Mouse (Mus musculus) erythroblast, embryonic 14.5 days (primary cell): ENCODE results near the gene Zglp1. TPM values are rescaled to one million over a fixed set of nuclear protein-coding genes. Genes with fewer than 3 reads are reported as not detected.

Experiments
- H3K27me3 ChIP-seq: 2 replicates; pipeline ENCODE4 v1.6.1; 2012; ENCODE audit warnings: inconsistent platforms; ENCODE audit not compliant: control insufficient read depth
- H3K36me3 ChIP-seq: 2 replicates; pipeline ENCODE4 v1.6.1; 2012; ENCODE audit warnings: mild to moderate bottlenecking, inconsistent platforms; ENCODE audit not compliant: control insufficient read depth
- H3K4me1 ChIP-seq: 2 replicates; pipeline ENCODE4 v1.6.1; 2012; ENCODE audit warnings: inconsistent platforms; ENCODE audit not compliant: control insufficient read depth
- H3K4me3 ChIP-seq: replicated peaks from 2 replicates; pipeline ENCODE3; 2012; ENCODE audit warnings: moderate library complexity, mild to moderate bottlenecking, inconsistent platforms
- H3K9me3 ChIP-seq: 2 replicates; pipeline ENCODE4 v1.6.1; 2012; ENCODE audit warnings: low read length, inconsistent platforms, mixed read lengths; ENCODE audit not compliant: control insufficient read depth
- GATA1 ChIP-seq: IDR thresholded peaks from 2 replicates; pipeline ENCODE4 v1.6.1; 2012; ENCODE audit warnings: low read length, inconsistent platforms, mixed read lengths
- TAL1 ChIP-seq: IDR thresholded peaks from 3 replicates; pipeline ENCODE4 v1.6.1; 2012; ENCODE audit warnings: low read length, inconsistent platforms, mixed read lengths
- polyA plus RNA-seq: library from polyadenylated mRNA; stranded (reverse); fragments of >175 nt; gene quantifications from 2 replicates; pipeline ENCODE4 v1.2.3, GENCODE M21; 2012

The Zglp1 gene
- polyA plus RNA-seq, 1 experiment: 1.9 TPM

DNA sequence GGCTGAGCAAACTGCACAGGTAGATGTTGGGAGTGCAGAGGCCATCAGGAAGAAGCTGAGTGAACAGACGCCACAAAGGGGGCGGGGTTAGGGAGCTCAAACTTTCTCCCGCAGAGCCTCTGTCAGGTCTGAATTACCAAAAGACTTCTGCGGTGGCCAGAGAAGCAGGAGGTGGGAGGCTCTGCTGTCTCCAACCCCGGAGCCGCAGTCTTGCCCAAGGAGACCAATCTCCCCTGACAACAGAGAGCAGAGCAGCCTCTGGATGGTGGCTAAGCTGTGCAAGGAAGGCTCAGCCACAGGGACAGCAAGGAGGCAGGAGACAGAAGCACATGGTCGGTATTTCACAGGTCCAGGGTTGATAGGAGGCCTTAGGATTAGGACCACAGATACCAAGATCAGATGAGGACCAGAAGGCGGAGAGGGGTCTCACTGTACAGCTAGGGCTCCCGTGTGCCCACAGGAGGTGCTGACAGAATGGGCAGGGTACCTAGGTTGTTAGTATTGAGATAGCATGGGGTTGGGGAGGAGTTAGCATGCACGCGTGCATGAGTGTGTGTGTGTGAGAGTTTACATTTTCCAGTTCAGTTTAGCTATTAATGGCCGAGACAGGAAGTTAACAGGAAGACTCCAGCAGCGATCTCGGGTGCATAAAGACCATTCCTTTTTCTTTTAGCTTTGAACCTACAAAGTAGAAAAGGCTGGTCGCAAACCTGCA is 33.7 kb upstream of the Zglp1 start:
- TF ChIP-seq TAL1: no peak
- TF ChIP-seq GATA1: no peak
- H3K4me1 ChIP-seq: peaks cover 59% of the 10 kb centered on the region

DNA sequence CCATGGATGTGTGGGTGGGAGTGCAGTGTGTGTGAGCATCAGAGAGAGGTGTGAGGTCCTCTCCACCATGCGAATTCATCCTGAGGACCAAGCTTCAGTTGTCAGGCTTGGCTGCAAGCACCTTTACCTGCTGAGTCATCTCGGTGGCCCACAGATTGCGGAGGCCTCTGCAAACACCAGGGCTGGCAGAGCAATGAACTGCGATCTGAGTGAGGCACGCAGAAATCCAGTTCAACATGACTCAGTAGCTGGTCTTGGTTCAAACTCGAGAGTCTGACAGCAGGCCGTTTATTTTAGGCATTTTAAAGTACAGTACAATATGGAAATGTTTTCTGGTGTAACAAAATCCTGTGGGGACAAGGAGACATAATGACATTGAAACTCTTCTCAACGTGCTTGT is 30.9 kb upstream of the Zglp1 start:
- no peak for TF ChIP-seq GATA1
- no peak for TF ChIP-seq TAL1
- no peak overlapping the region for H3K4me3 ChIP-seq
- no peaks in the 10 kb centered on the region for H3K27me3 ChIP-seq
- H3K4me1 ChIP-seq: peaks cover 50% of the 10 kb centered on the region
- H3K9me3 ChIP-seq: no peaks in the 10 kb centered on the region
- peaks cover 51% of the 10 kb centered on the region for H3K36me3 ChIP-seq

More for the DNA sequence above, 33.7 kb upstream of the Zglp1 start:
- Histone ChIP-seq H3K4me3 (peak overlapping the region; percentile 3), H3K9me3 (no peaks in the 10 kb centered on the region), H3K36me3 (peaks cover 51% of the 10 kb centered on the region), H3K27me3 (no peaks in the 10 kb centered on the region)

DNA sequence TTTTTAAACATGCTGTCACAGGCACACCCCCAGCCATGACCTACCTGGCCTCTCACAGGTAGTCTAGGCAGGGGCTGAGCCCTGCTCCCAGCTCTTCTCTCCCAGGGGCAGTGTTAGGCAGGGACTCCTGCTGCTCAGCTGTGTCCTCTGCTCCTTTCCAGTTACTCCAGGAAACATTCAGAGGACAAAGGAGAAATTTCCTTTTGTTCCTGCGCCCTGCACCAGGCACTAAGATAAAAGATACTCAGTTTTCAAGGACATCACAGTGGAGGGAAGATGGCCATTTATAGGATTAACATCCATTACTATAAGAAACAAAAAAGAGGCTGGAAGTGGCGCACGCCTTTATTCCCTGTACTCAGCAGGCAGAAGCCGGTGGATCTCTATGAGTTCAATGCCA is 29.1 kb upstream of the Zglp1 start:
- H3K36me3 ChIP-seq: peaks cover 38% of the 10 kb centered on the region
- H3K9me3 ChIP-seq: no peaks in the 10 kb centered on the region
- no peaks in the 10 kb centered on the region for H3K27me3 ChIP-seq
- H3K4me3 ChIP-seq: no peak overlapping the region
- TF ChIP-seq TAL1: no peak
- no peak for TF ChIP-seq GATA1
- peaks cover 59% of the 10 kb centered on the region for H3K4me1 ChIP-seq

GRCm38 (mm10) chr9:21093423-21093822 is 26.5 kb upstream of the Zglp1 start:
- TF ChIP-seq TAL1 (no peak), GATA1 (no peak)
- H3K27me3 ChIP-seq: no peaks in the 10 kb centered on the region
- peaks cover 56% of the 10 kb centered on the region for H3K36me3 ChIP-seq
- peaks cover 63% of the 10 kb centered on the region for H3K4me1 ChIP-seq
- no peaks in the 10 kb centered on the region for H3K9me3 ChIP-seq
- H3K4me3 ChIP-seq: no peak overlapping the region

DNA sequence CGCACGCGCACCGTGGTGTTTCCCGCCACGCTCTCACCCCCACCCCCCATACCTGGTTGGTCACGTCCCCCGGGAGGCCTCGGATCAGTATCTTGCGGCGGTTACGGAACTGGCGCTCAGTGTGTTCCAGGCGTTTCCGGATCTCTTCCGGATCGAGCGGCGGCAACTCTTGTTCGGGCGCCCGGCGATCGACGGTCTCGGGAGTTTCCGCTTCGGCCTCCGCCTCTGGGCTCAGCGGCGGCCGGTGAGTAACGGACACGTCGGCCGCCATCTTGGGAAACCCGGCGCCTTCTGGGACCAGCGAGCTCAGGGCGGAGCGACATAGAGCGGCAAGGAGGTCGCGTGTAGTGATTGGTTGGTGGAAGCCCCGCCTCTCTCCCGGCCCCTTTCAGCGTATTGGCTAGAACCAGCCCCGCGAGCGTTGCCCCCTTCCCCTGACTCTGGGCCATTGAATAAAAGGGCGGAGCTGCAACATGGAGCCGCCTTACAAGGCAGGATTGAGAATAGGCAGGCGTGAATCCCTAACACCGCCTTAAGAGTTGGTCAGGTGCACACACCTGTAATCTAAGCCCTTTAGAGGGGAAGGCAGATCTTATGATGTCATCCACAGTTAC is 24.9 kb upstream of the Zglp1 start, which contains the start of the genes Gm38431 and Raver1:
Gene Gm38431, minus strand, starts transcription at position 291 of the 614 bp plus-strand sequence.
Gene Raver1, minus strand, starts transcription at position 302 of the 614 bp plus-strand sequence.
- Histone ChIP-seq H3K36me3 (peaks cover 70% of the 10 kb centered on the region), H3K4me1 (peaks cover 59% of the 10 kb centered on the region), H3K9me3 (no peaks in the 10 kb centered on the region), H3K4me3 (peak within 1 kb of the TSS; percentile 85), H3K27me3 (no peaks in the 10 kb centered on the region)
- TF ChIP-seq GATA1: no peak
- no peak for TF ChIP-seq TAL1

DNA sequence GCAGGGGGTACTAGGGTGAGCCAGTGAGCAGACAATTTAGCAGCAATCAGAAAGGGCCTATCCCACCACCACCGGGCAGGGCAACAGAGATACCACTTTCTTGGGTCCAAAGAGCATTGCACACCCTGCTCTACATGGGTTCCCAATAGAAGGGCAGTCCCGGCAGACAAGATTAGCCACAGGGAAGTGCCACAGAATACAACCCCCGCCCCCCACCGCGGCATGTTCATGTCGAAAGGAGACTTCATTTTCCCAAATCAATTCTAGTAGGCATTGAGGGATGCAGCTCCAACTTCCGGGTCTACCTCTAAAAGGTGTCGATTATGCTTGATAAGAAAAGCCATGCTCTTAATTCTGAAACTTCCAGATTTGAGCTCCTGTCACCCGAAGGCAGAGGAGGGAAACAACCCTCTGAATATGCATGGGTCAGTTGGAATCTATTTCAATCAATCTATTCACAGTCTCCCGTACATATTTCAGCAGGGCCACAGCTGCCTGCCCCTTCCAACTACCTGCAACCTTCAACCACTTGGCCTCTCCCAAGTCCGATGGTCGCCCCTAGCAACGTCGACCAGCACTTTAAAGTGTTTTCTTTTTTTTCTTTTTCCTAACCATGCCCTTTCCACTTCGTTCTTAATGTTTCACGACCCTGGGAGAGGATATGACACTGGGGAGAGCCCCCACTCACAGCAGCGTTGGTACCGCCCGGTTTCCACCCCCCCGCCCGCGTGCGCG is 24.2 kb upstream of the Zglp1 start:
- Histone ChIP-seq H3K27me3 (no peaks in the 10 kb centered on the region), H3K4me1 (peaks cover 62% of the 10 kb centered on the region), H3K36me3 (peaks cover 72% of the 10 kb centered on the region), H3K9me3 (no peaks in the 10 kb centered on the region), H3K4me3 (peak overlapping the region; percentile 85)
- TF ChIP-seq GATA1 (no peak), TAL1 (no peak)

DNA sequence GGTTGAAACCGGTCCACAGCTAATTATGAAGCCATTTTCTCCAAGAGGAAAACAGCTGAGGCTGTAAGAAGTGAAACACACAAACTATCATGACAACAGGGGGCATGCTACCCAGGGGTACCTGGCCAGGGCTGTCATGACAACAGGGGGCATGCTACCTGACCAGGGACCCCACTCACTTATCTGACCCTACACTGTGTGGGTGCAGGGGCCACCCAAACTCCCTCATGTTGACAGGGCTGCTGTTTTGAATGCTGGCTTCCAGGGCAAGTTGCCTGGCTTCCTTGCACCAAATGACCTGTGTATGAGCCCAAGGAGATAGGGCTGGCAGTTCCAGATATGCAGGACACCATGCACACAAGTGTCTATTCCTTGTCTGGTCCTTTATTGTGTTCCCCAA is 23.6 kb upstream of the Zglp1 start:
- H3K27me3 ChIP-seq: no peaks in the 10 kb centered on the region
- no peaks in the 10 kb centered on the region for H3K9me3 ChIP-seq
- peaks cover 74% of the 10 kb centered on the region for H3K36me3 ChIP-seq
- H3K4me1 ChIP-seq: peaks cover 68% of the 10 kb centered on the region
- H3K4me3 ChIP-seq: peak overlapping the region; percentile 85
- TF ChIP-seq TAL1: no peak
- no peak for TF ChIP-seq GATA1

DNA sequence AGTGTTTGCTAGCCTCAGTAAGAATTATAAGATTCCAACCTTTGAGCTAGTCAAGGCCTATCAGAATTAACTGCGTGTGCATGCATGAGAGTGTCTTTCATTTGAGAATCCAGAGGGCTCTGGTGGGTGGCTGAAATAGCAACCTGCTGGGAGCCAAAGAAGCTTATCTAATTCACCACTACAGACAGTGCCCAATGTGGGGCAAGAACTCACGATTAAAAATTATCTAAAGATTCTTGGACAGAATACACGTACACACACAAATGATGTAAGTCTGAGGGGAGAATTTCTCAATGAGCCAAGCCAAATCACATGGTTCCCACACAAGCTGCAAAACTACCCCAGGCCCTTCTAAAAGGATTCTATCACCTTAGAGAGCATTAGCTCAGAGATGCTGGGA is 16.4 kb upstream of the Zglp1 start:
- no peaks in the 10 kb centered on the region for H3K9me3 ChIP-seq
- H3K27me3 ChIP-seq: no peaks in the 10 kb centered on the region
- peaks cover 50% of the 10 kb centered on the region for H3K4me1 ChIP-seq
- no peak overlapping the region for H3K4me3 ChIP-seq
- TF ChIP-seq GATA1 (no peak), TAL1 (no peak)
- peaks cover 99% of the 10 kb centered on the region for H3K36me3 ChIP-seq

GRCm38 (mm10) chr9:21081127-21081526 is 14.2 kb upstream of the Zglp1 start:
- H3K36me3 ChIP-seq: peaks cover 99% of the 10 kb centered on the region
- peaks cover 36% of the 10 kb centered on the region for H3K4me1 ChIP-seq
- no peaks in the 10 kb centered on the region for H3K27me3 ChIP-seq
- TF ChIP-seq GATA1 (no peak), TAL1 (no peak)
- no peak overlapping the region for H3K4me3 ChIP-seq
- H3K9me3 ChIP-seq: no peaks in the 10 kb centered on the region
